In the genomic region with DNA sequence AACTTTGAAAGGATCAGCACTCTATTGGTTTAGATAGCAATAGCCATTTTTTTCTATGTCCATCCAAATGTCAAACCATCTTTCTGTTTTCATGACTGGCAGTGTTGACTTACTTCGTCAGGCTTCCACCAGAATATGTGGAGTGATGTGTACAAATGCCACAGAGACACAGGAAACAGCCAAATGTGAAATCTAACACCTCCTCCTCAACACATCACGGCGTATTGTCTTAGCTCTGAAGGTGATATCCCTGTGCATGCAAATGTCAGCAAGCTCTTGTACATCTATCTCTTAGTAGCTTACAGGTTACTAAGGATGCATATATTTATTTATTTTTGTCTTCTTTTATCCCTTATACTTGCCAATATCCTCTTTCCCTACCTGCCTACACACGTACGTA, we compare ENCODE assay signal across 23 mouse cellular contexts.
"Had no signal": no experiment of that assay in that cellular context is flagged by ENCODE, and none has a peak within 500 bp of the region (broad histone marks: within the 10 kb centered on the region; RNA-seq: fewer than 3 reads in every experiment).

No protein-coding gene starts in this region.

- H3K27ac ChIP-seq: heart, adult 2 months; heart, embryonic 13.5 days; heart, embryonic 15.5 days; hindbrain, embryonic 10.5 days; hindbrain, embryonic 12.5 days; hindbrain, embryonic 14.5 days; intestine, embryonic 15.5 days; layer of hippocampus, adult 2 months; left cerebral cortex, adult 2 months; limb, embryonic 10.5 days; limb, embryonic 12.5 days had no signal

- H3K4me2 ChIP-seq: heart, embryonic 11.5 days; heart, embryonic 13.5 days; heart, embryonic 15.5 days; hindbrain, embryonic 12.5 days; hindbrain, embryonic 14.5 days; intestine, embryonic 15.5 days; limb, embryonic 12.5 days; liver, embryonic 11.5 days had no signal

- ATAC-seq: hindbrain, embryonic 16.5 days; intestine, embryonic 15.5 days; intestine, postnatal 0 days had no signal

- H3K9ac ChIP-seq: heart, embryonic 13.5 days; heart, embryonic 15.5 days; hindbrain, embryonic 12.5 days; hindbrain, embryonic 14.5 days; intestine, embryonic 15.5 days; limb, embryonic 12.5 days had no signal

- DNase-seq: gastrocnemius, postnatal 25 days; heart, adult 2 months; heart, postnatal 4 days; kidney, adult 18-20 months; kidney, adult 8-10 months; kidney, postnatal 10 days; kidney, postnatal 25 days; kidney, postnatal 4 days; liver had no signal

- H3K27me3 ChIP-seq: heart, embryonic 13.5 days; heart, embryonic 15.5 days; hindbrain, embryonic 12.5 days; intestine, embryonic 15.5 days; limb, embryonic 12.5 days had no signal

- H3K4me3 ChIP-seq: heart, adult 2 months; heart, embryonic 13.5 days; heart, embryonic 15.5 days; hindbrain, embryonic 10.5 days; hindbrain, embryonic 12.5 days; intestine, embryonic 15.5 days; layer of hippocampus, adult 2 months; left cerebral cortex, adult 2 months; limb, embryonic 10.5 days; limb, embryonic 12.5 days had no signal

- H3K9me3 ChIP-seq: heart, embryonic 13.5 days; heart, embryonic 15.5 days; hindbrain, embryonic 10.5 days; hindbrain, embryonic 12.5 days; intestine, embryonic 15.5 days; limb, embryonic 10.5 days; limb, embryonic 12.5 days had no signal

- H3K36me3 ChIP-seq: heart, embryonic 15.5 days had no signal

- H3K4me1 ChIP-seq: heart, embryonic 15.5 days; hindbrain, embryonic 12.5 days; intestine, embryonic 15.5 days had no signal
